Mouse (Mus musculus) T-helper 1 cell (primary cell): Measurements from ENCODE around the gene Mrpl45.

Experiments used
- in situ Hi-C: fragments of 300-600 bp; cut with MboI, MseI; formaldehyde crosslinking; loops from one replicate; pipeline ENCODE4 v1.15.1; 2025; ENCODE audit warnings: high pct_unique_total_duplicates

Gene Mrpl45

GRCm38 (mm10) chr11:97362649-97362942, 47.1 kb downstream of the Mrpl45 start:
- in situ Hi-C loops, result loop anchor here (10.0 kb wide), 1 partner anchor 1292 kb away; no protein-coding TSS in a partner anchor

DNA sequence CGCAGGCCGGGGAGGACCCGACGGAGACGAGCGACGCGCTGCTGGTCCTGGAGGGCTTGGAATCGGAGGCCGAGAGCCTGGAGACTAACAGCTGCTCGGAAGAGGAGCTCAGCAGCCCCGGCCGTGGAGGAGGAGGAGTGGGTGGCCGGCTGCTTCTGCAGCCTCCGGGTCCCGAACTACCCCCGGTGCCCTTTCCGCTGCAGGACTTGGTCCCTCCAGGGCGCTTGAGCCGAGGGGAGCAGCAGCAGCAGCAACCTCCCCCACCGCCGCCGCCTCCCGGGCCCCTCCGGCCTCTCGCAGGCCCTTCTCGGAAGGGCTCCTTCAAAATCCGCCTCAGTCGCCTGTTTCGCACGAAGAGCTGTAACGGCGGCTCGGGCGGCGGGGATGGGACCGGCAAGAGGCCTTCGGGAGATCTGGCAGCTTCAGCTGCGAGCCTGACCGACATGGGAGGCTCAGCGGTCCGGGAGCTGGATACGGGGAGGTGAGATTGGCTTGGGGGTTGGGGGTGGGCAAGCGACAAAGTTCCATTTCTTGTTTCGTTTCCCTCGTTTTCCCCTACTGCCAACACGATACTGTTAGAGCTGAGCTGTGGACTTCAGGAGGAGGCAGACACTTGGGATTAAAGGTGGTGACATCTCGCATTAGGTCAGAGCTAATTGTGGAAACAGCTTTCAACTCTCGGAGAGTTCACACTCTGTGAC, 47.6 kb downstream of the Mrpl45 start:
- in situ Hi-C loops, result loop anchor here (10.0 kb wide), 1 partner anchor 1292 kb away; no protein-coding TSS in a partner anchor

- in situ Hi-C loops, result loop anchor here (10.0 kb wide), 1 partner anchor 1291 kb away; no protein-coding TSS in a partner anchor
These were observed 48.1 kb downstream of the Mrpl45 start for GRCm38 (mm10) chr11:97363644-97363995.

DNA sequence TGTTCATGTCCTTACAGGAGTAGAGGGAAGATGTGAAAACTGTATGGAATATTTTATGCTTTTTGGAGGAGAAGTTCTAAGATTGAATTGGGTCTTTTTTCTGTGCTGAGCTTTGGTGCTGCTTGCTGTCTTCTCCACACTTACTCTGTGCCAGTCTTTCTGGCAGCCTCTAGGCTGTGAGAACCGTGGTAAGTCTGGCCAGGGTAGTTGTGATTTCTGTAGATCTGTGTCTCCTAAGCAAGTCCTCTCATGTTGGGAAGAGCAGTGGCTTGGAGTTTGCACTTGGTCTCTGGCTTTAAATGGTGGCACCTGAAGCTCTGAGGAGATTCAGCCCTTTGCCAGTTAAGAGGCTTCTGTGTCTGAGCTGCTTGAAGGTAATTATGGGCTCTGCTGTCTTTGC, 50.0 kb downstream of the Mrpl45 start:
- in situ Hi-C loops, result loop anchor here (10.0 kb wide), 1 partner anchor 1289 kb away; no protein-coding TSS in a partner anchor

- in situ Hi-C loops, result loop anchor here (10.0 kb wide), 1 partner anchor 1286 kb away; no protein-coding TSS in a partner anchor
These were observed 53.0 kb downstream of the Mrpl45 start for GRCm38 (mm10) chr11:97368501-97368900.

GRCm38 (mm10) chr11:97370329-97371091, 55.0 kb downstream of the Mrpl45 start:
- in situ Hi-C loops, result no loop called here

DNA sequence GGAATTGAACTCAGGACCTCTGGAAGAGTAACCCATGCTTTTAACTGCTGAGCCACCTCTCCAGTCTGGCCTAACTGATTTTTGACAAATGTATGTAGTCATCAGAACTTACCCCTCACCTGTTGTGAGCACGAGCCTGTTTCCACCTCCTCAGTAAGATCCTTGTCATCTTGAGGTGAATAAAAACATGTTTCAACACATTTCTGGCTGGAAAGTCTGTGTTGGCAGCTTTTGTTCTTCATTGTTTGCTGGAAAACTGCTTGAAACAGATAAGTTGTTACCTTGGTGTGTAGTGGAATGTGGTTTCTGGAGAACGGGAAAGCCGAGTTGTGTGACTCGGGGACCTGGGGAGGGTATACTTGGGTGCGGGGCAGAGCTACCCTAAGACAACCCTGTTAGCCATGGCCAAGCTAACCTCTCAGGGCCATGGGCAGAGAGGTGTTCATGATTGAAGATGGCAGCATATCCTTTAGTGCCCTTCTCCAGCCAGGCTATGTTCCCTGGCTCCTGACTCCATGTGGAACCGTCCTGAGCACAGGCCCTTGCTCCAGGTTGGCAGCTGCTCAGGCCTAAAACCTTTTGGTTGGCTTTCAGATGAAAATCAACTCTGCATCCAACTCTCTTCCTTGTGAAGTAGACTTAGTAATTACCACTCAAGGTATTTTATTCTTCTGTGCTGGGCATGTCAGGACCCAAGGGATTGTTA, 56.8 kb downstream of the Mrpl45 start:
- in situ Hi-C loops, result no loop called here

GRCm38 (mm10) chr11:97373402-97373801, 57.9 kb downstream of the Mrpl45 start:
- in situ Hi-C loops, result no loop called here
